Mouse (Mus musculus) stomach, embryonic 14.5 days (tissue): ENCODE measurements around the gene Icam1. TPM values are rescaled to one million over a fixed set of nuclear protein-coding genes. Genes with fewer than 3 reads are reported as not detected.

Experiments
- ATAC-seq: fragments of 200-750 bp; cut with Nextera tagmentation; 2 replicates; pipeline ENCODE4 v1.8.0; 2017; ENCODE audit warnings: low read depth, moderate TSS enrichment; ENCODE audit not compliant: insufficient number of reproducible peaks, insufficient read depth, low FRiP score
- H3K27ac ChIP-seq: fragments of 300-500 bp; sonication (generic); 2 replicates; pipeline ENCODE4 v1.5.1; 2014; ENCODE audit warnings: mild to moderate bottlenecking, low read length, moderate library complexity, mixed read lengths
- H3K27me3 ChIP-seq: fragments of 300-500 bp; sonication (generic); 2 replicates; pipeline ENCODE4 v1.6.1; 2014; ENCODE audit warnings: low read length, control low read depth, mixed read lengths; ENCODE audit not compliant: control insufficient read depth, insufficient read depth
- H3K36me3 ChIP-seq: fragments of 300-500 bp; sonication (generic); 2 replicates; pipeline ENCODE4 v1.6.1; 2014; ENCODE audit warnings: mild to moderate bottlenecking, control low read depth, low read length, moderate library complexity, mixed read lengths; ENCODE audit not compliant: control insufficient read depth, insufficient read depth
- H3K4me1 ChIP-seq: fragments of 300-500 bp; sonication (generic); 2 replicates; pipeline ENCODE4 v1.6.1; 2014; ENCODE audit warnings: low read length, control low read depth, mixed read lengths; ENCODE audit not compliant: control insufficient read depth, insufficient read depth
- H3K4me2 ChIP-seq: fragments of 300-500 bp; sonication (generic); replicated peaks from 2 replicates; pipeline ENCODE4 v1.6.1; 2014; ENCODE audit warnings: low read depth, low read length, control low read depth
- H3K4me3 ChIP-seq: fragments of 300-500 bp; sonication (generic); 2 replicates; pipeline ENCODE4 v1.5.1; 2014; ENCODE audit warnings: low read depth, low read length, control low read depth
- H3K9ac ChIP-seq: fragments of 300-500 bp; sonication (generic); replicated peaks from 2 replicates; pipeline ENCODE4 v1.6.1; 2014; ENCODE audit warnings: low read depth, mild to moderate bottlenecking, control low read depth, low read length, moderate library complexity, mixed read lengths
- H3K9me3 ChIP-seq: fragments of 300-500 bp; sonication (generic); 2 replicates; pipeline ENCODE4 v1.6.1; 2016; ENCODE audit warnings: low read depth, low read length, control low read depth; ENCODE audit not compliant: control insufficient read depth
- WGBS: fragments of 180-500 bp; shearing (Covaris S2); extraction: QIAGEN DNeasy Blood & Tissue Kit; methylation state at CpG from one replicate; pipeline ENCODE4 v1.1.7; 2014; 5-methylcytosine and 5-hydroxymethylcytosine counted together
- polyA plus RNA-seq: library from polyadenylated mRNA; unstranded; fragments of >200 nt; fragmentation: Nextera tagmentation; extraction: Ambion mirVana; gene quantifications from 2 replicates; pipeline ENCODE4 v1.2.1, GENCODE M21; 2014

Icam1 gene
- polyA plus RNA-seq, 1 experiment from 2014 or later, result 10.6 TPM

GRCm38 (mm10) chr9:20975431-20976215 lies 40.2 kb upstream of the Icam1 start:
- Histone ChIP-seq H3K27ac (peak overlapping the region; percentile 96), H3K36me3 (no peaks in the 10 kb centered on the region; the same call in 1 of the 2 replicates), H3K27me3 (no peaks in the 10 kb centered on the region), H3K9me3 (no peaks in the 10 kb centered on the region), H3K4me3 (peak overlapping the region; percentile 80), H3K4me2 (peak overlapping the region; percentile 79), H3K4me1 (peaks cover 41% of the 10 kb centered on the region), H3K9ac (peak overlapping the region; percentile 77)
- ATAC-seq, result no peak; the same call in 1 of the 2 replicates
- under 1% methylated on average over 45 of the region's 45 CpGs for WGBS

- Histone ChIP-seq H3K27me3 (no peaks in the 10 kb centered on the region), H3K9me3 (no peaks in the 10 kb centered on the region), H3K4me1 (peaks cover 37% of the 10 kb centered on the region), H3K4me3 (peak within 1 kb of the TSS; percentile 80), H3K4me2 (peak within 1 kb of the TSS; percentile 79), H3K36me3 (no peaks in the 10 kb centered on the region), H3K27ac (peak within 1 kb of the TSS; percentile 96), H3K9ac (peak within 1 kb of the TSS; percentile 77)
- ATAC-seq, result peak; percentile 70
- WGBS, result 1% methylated on average over 45 of the region's 47 CpGs
Measured at GRCm38 (mm10) chr9:20976216-20976960, 39.4 kb upstream of the Icam1 start, which contains the start of gene S1pr2. Gene S1pr2 (minus strand): TSS chr9:20976781.

DNA sequence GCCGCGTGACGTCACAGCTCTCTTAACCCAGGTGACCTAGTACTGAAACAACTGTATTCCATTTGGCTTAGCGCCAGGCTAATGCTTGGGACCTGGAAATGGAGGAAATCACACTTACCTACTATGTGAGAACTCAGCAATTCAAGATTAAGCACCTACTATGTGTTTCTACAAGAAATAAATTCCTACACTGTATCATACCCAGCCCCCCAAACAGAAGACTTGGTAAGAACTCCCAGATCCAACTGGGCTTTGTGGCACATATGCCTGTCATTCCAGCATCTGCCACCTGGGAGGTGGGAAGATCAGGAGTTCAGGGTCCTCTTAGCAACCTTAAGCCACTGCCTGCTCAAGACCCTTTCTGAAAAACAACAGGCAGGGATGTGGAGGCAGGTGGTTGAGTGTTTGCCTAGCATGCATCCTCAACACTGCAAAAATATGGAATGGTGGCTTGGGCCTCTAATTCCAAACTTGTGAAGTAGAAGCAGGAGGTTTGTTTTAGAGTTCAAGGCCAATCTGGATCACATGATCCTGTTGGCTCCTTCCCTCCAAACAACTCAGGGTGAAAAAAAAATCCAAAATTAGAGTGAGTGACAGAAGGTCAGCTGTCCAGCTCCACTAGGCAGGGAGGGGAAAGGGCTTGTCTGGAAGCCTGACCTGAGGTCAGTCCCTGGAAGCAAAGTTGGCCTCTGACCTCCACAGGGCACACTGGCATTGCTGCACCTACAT lies 38.7 kb upstream of the Icam1 start:
- H3K36me3 ChIP-seq, result no peaks in the 10 kb centered on the region
- H3K27me3 ChIP-seq, result no peaks in the 10 kb centered on the region
- H3K4me1 ChIP-seq, result peaks cover 29% of the 10 kb centered on the region
- peak overlapping the region; percentile 96 for H3K27ac ChIP-seq
- ATAC-seq, result no peak
- H3K9me3 ChIP-seq, result no peaks in the 10 kb centered on the region
- H3K9ac ChIP-seq, result no peak overlapping the region
- WGBS, result 2% methylated on average over 4 of the region's 4 CpGs
- peak overlapping the region; percentile 79 for H3K4me2 ChIP-seq
- peak overlapping the region; percentile 80 for H3K4me3 ChIP-seq

- no peaks in the 10 kb centered on the region for H3K36me3 ChIP-seq
- H3K4me2 ChIP-seq, result no peak overlapping the region
- no peaks in the 10 kb centered on the region for H3K9me3 ChIP-seq
- H3K4me3 ChIP-seq, result no peak overlapping the region
- H3K9ac ChIP-seq, result no peak overlapping the region
- WGBS, result 55% methylated on average over 10 of the region's 10 CpGs
- H3K27me3 ChIP-seq, result no peaks in the 10 kb centered on the region
- peak overlapping the region; percentile 48; the same call in 1 of the 2 replicates for H3K27ac ChIP-seq
- ATAC-seq, result no peak
- peaks cover 16% of the 10 kb centered on the region for H3K4me1 ChIP-seq
Measured at GRCm38 (mm10) chr9:20978409-20979095, 37.2 kb upstream of the Icam1 start.

GRCm38 (mm10) chr9:20979181-20979580 lies 36.6 kb upstream of the Icam1 start:
- no peak overlapping the region for H3K4me3 ChIP-seq
- H3K4me2 ChIP-seq, result no peak overlapping the region
- no peaks in the 10 kb centered on the region for H3K27me3 ChIP-seq
- no peak overlapping the region for H3K9ac ChIP-seq
- peaks cover 10% of the 10 kb centered on the region; the same call in 1 of the 2 replicates for H3K4me1 ChIP-seq
- H3K36me3 ChIP-seq, result no peaks in the 10 kb centered on the region
- 38% methylated on average over 5 of the region's 5 CpGs for WGBS
- H3K27ac ChIP-seq, result peak overlapping the region; percentile 48; the same call in 1 of the 2 replicates
- no peak for ATAC-seq
- H3K9me3 ChIP-seq, result no peaks in the 10 kb centered on the region

GRCm38 (mm10) chr9:20979769-20980168 lies 36.0 kb upstream of the Icam1 start:
- Histone ChIP-seq H3K9ac (no peak overlapping the region), H3K4me3 (no peak overlapping the region), H3K36me3 (no peaks in the 10 kb centered on the region), H3K9me3 (no peaks in the 10 kb centered on the region), H3K27me3 (no peaks in the 10 kb centered on the region), H3K27ac (no peak overlapping the region), H3K4me1 (peaks cover 5% of the 10 kb centered on the region; the same call in 1 of the 2 replicates), H3K4me2 (no peak overlapping the region)
- 86% methylated on average over 7 of the region's 7 CpGs for WGBS
- no peak for ATAC-seq

DNA sequence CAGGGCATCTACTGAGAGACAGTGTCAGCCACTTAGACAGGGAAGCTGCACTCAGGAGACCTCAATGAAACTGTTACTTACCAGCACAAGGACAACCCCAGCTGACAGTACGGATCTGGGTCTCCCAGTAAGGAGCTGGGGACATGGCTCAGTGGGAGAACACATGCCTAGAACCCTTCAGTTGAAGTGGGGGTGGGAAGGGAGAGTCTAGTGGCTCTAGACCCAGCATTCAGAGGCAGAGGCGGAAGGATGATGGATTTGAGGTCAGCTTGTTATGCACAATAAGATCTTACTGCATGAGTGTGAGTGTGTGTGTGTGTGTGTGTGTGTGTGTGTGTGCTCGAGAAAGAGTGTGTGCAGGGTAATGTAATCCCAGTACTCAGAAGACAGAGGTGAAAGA lies 33.6 kb upstream of the Icam1 start:
- Histone ChIP-seq H3K4me2 (no peak overlapping the region), H3K4me1 (peaks cover 5% of the 10 kb centered on the region; the same call in 1 of the 2 replicates), H3K9me3 (no peaks in the 10 kb centered on the region), H3K27ac (no peak overlapping the region), H3K9ac (no peak overlapping the region), H3K4me3 (no peak overlapping the region), H3K27me3 (no peaks in the 10 kb centered on the region), H3K36me3 (no peaks in the 10 kb centered on the region)
- ATAC-seq, result no peak
- 63% methylated on average over 3 of the region's 3 CpGs for WGBS
